Mouse (Mus musculus) E14TG2a.4 (cell line): ENCODE data around the gene Trmt44.

Experiments used
- CTCF ChIP-seq: conservative IDR thresholded peaks from 2 replicates; pipeline ENCODE4 v1.5.1; 2014; ENCODE audit warnings: low read length
- POU5F1 ChIP-seq: IDR thresholded peaks from 2 replicates; pipeline ENCODE4 v1.6.1; 2014; ENCODE audit warnings: low read length, borderline replicate concordance

- TF ChIP-seq CTCF (no peak), POU5F1 (no peak)
Measured at GRCm38 (mm10) chr5:35540555-35540954, 34.3 kb downstream of the Trmt44 start.
